Mouse (Mus musculus): ENCODE results near the gene Slc43a1.

GRCm38 (mm10) chr2:84792516-84792915 is 46.1 kb upstream of the Slc43a1 start:
- no peak for TF ChIP-seq CTCF (IDR thresholded peaks at IDR 0.05; ENCODE audit: borderline replicate concordance, insufficient read depth, low read length)
- TF ChIP-seq POLR2A (IDR thresholded peaks at IDR 0.05; ENCODE audit: low read depth, low read length) = no peak
